Mouse (Mus musculus): ENCODE data around the gene C530025M09Rik.

The C530025M09Rik gene

GRCm38 (mm10) chr2:149798613-149799012, 32.4 kb downstream of the C530025M09Rik start:
- no peak for DNase-seq

Measured in kidney, postnatal 25 days (tissue).